Mouse (Mus musculus) heart, embryonic 11.5 days (tissue): ENCODE results near the gene 4933427D14Rik. TPM values are rescaled to one million over a fixed set of nuclear protein-coding genes. Genes with fewer than 3 reads are reported as not detected.
A peak's percentile ranks its signal among the peaks of the same experiment; 100 is the strongest.

Source experiments
- ATAC-seq: fragments of 200-750 bp; cut with Nextera tagmentation; replicated peaks from 2 replicates; pipeline ENCODE4 v1.8.0; 2017; ENCODE audit warnings: moderate library complexity; ENCODE audit not compliant: insufficient number of reproducible peaks, low FRiP score, low TSS enrichment
- H3K27ac ChIP-seq: fragments of 300-500 bp; sonication (generic); 2 replicates; pipeline ENCODE4 v1.5.1; 2014; ENCODE audit warnings: mild to moderate bottlenecking, low read depth, low read length
- H3K27me3 ChIP-seq: fragments of 300-500 bp; sonication (generic); 2 replicates; pipeline ENCODE4 v1.6.1; 2014; ENCODE audit warnings: mild to moderate bottlenecking, low read length, mixed read lengths; ENCODE audit not compliant: control insufficient read depth, insufficient read depth
- H3K36me3 ChIP-seq: fragments of 300-500 bp; sonication (generic); 2 replicates; pipeline ENCODE4 v1.6.1; 2014; ENCODE audit warnings: mild to moderate bottlenecking, low read length, moderate library complexity, mixed read lengths; ENCODE audit not compliant: control insufficient read depth, insufficient read depth
- H3K4me1 ChIP-seq: fragments of 300-500 bp; sonication (generic); 2 replicates; pipeline ENCODE4 v1.6.1; 2014; ENCODE audit warnings: low read length; ENCODE audit not compliant: control insufficient read depth, insufficient read depth
- H3K4me2 ChIP-seq: fragments of 300-500 bp; sonication (generic); 2 replicates; pipeline ENCODE4 v1.6.1; 2014; ENCODE audit warnings: mild to moderate bottlenecking, moderate library complexity
- H3K4me3 ChIP-seq: fragments of 300-500 bp; sonication (generic); 2 replicates; pipeline ENCODE4 v1.5.1; 2014; ENCODE audit warnings: low read depth, low read length
- H3K9ac ChIP-seq: fragments of 300-500 bp; sonication (generic); 2 replicates; pipeline ENCODE4 v1.6.1; 2014; ENCODE audit warnings: mild to moderate bottlenecking, low read depth, low read length, moderate library complexity
- H3K9me3 ChIP-seq: fragments of 300-500 bp; sonication (generic); replicated peaks from 2 replicates; pipeline ENCODE4 v1.6.1; 2016; ENCODE audit warnings: low read length; ENCODE audit not compliant: control insufficient read depth
- WGBS: fragments of 180-500 bp; shearing (Covaris S2); extraction: QIAGEN DNeasy Blood & Tissue Kit; methylation state at CpG from one replicate; pipeline ENCODE4 v1.1.7; 2014; ENCODE audit not compliant: insufficient replicate concordance; 5-methylcytosine and 5-hydroxymethylcytosine counted together
- polyA plus RNA-seq: library from polyadenylated mRNA; unstranded; fragments of >200 nt; fragmentation: Nextera tagmentation; extraction: Ambion mirVana; gene quantifications from 2 replicates; pipeline ENCODE4 v1.2.1, GENCODE M21; 2014

4933427D14Rik gene
- polyA plus RNA-seq, 1 experiment from 2014 or later, result 5.4 TPM

GRCm38 (mm10) chr11:72145182-72145876, 61.9 kb downstream of the 4933427D14Rik start:
- no peak overlapping the region for H3K4me3 ChIP-seq
- no peak overlapping the region for H3K9ac ChIP-seq
- H3K27ac ChIP-seq, result no peak overlapping the region
- peaks cover 4% of the 10 kb centered on the region; the same call in 1 of the 2 replicates for H3K27me3 ChIP-seq
- ATAC-seq, result no peak
- no peaks in the 10 kb centered on the region for H3K36me3 ChIP-seq
- no peaks in the 10 kb centered on the region for H3K4me1 ChIP-seq
- H3K4me2 ChIP-seq, result no peak overlapping the region
- no peaks in the 10 kb centered on the region for H3K9me3 ChIP-seq
- 8% methylated on average over 2 of the region's 2 CpGs for WGBS

GRCm38 (mm10) chr11:72142889-72143288, 64.4 kb downstream of the 4933427D14Rik start:
- WGBS, result 55% methylated on average over 10 of the region's 10 CpGs
- peaks cover 11% of the 10 kb centered on the region for H3K27me3 ChIP-seq
- H3K4me2 ChIP-seq, result no peak overlapping the region
- no peak for ATAC-seq
- H3K9me3 ChIP-seq, result no peaks in the 10 kb centered on the region
- H3K27ac ChIP-seq, result no peak overlapping the region
- no peaks in the 10 kb centered on the region for H3K4me1 ChIP-seq
- no peak overlapping the region for H3K9ac ChIP-seq
- H3K36me3 ChIP-seq, result no peaks in the 10 kb centered on the region
- no peak overlapping the region for H3K4me3 ChIP-seq

- Histone ChIP-seq H3K9ac (no peak overlapping the region), H3K9me3 (no peaks in the 10 kb centered on the region), H3K27me3 (peaks cover 36% of the 10 kb centered on the region), H3K4me1 (peaks cover 2% of the 10 kb centered on the region; the same call in 1 of the 2 replicates), H3K4me2 (no peak overlapping the region), H3K27ac (no peak overlapping the region), H3K4me3 (no peak overlapping the region), H3K36me3 (no peaks in the 10 kb centered on the region)
- no peak for ATAC-seq
- WGBS, result 57% methylated on average over 6 of the region's 6 CpGs
Measured at GRCm38 (mm10) chr11:72140198-72140597, 67.1 kb downstream of the 4933427D14Rik start.

GRCm38 (mm10) chr11:72136231-72136982, 70.9 kb downstream of the 4933427D14Rik start:
- H3K9ac ChIP-seq, result no peak overlapping the region

GRCm38 (mm10) chr11:72135383-72136158, 71.7 kb downstream of the 4933427D14Rik start, which contains the start of gene Pitpnm3:
TSS of gene Pitpnm3 (minus strand) at chr11:72135778.
- Histone ChIP-seq H3K27me3 (peaks cover 56% of the 10 kb centered on the region), H3K4me2 (peak within 1 kb of the TSS; percentile 98), H3K4me3 (peak within 1 kb of the TSS; percentile 65), H3K4me1 (peaks cover 16% of the 10 kb centered on the region), H3K9ac (peak within 1 kb of the TSS; percentile 68), H3K27ac (no peak within 1 kb of the TSS), H3K9me3 (no peaks in the 10 kb centered on the region), H3K36me3 (no peaks in the 10 kb centered on the region)
- no peak; the same call in 1 of the 2 replicates for ATAC-seq
- WGBS, result 1% methylated on average over 43 of the region's 107 CpGs

More at GRCm38 (mm10) chr11:72136231-72136982, 70.9 kb downstream of the 4933427D14Rik start:
- H3K9me3 ChIP-seq, result no peaks in the 10 kb centered on the region
- peak overlapping the region; percentile 98 for H3K4me2 ChIP-seq
- H3K4me3 ChIP-seq, result peak overlapping the region; percentile 65; the same call in 1 of the 2 replicates
- H3K36me3 ChIP-seq, result no peaks in the 10 kb centered on the region
- peaks cover 13% of the 10 kb centered on the region for H3K4me1 ChIP-seq
- H3K27me3 ChIP-seq, result peaks cover 56% of the 10 kb centered on the region
- H3K27ac ChIP-seq, result no peak overlapping the region
- 26% methylated on average over 11 of the region's 11 CpGs for WGBS
- no peak for ATAC-seq

DNA sequence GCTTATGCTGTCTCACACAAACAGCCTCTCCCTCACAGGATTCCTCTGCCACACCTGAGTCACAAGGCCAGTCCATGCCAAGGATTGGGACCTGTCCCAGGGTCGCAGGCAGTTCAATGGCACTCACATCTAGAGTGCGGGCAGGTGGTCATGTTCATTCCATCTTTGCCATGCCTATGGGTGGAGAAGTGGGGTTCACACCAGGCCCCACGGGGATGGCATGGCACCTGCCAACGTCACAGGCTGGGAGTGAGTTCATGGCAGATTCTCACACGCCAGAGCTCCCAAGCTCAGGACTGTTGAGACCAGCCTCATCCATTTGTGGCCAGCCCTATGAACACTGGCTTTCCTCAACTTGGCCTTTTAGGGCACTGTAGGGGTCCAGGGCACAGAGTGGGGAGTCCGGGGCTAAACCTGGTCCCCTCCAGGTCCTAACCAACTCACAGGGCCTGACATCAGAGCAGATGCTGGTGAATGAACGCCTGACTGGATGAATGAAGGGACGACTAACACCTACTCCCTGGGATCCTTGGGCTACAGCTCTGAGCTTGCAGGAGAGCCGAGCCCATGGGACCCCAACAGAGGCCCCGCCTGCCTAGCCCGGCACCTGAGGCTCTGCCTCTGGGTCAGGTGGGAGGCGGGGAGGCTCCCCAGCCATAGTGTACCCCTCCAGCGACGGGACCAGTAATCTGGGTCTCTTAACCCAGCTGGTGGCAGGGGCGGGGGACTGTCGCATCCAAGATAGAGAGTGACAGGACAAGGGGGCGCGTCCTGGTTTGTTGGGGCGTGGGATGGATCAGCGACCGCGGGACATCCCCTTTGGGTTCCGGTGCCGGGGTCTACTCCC, 72.5 kb downstream of the 4933427D14Rik start:
- Histone ChIP-seq H3K9me3 (no peaks in the 10 kb centered on the region), H3K4me3 (peak overlapping the region; percentile 65), H3K4me2 (peak overlapping the region; percentile 98), H3K4me1 (peaks cover 24% of the 10 kb centered on the region), H3K36me3 (no peaks in the 10 kb centered on the region), H3K9ac (peak overlapping the region; percentile 68), H3K27ac (no peak overlapping the region), H3K27me3 (peaks cover 56% of the 10 kb centered on the region)
- ATAC-seq, result no peak
- WGBS, result 12% methylated on average over 24 of the region's 24 CpGs

DNA sequence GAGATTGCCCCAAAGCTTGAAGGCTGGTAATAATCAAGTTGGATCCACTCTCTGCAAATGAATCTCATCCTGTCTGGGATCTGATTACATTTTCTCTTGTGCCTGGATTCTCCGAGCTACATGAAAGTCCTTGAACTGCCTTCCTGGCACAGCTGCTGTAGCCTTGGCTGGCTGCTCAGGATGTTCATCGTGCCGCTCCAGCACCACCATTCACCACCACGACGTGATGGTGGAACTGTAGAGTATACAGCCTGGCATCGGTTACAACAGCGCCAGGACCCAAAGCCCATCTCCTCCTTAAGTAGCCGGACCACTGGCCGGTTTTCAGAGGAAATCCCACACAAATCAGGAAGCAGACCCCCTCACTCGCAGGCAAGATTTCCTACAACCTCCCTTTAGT, 74.2 kb downstream of the 4933427D14Rik start:
- no peaks in the 10 kb centered on the region for H3K9me3 ChIP-seq
- H3K4me1 ChIP-seq, result peaks cover 28% of the 10 kb centered on the region
- H3K4me3 ChIP-seq, result no peak overlapping the region
- no peak for ATAC-seq
- no peak overlapping the region for H3K4me2 ChIP-seq
- no peak overlapping the region for H3K27ac ChIP-seq
- 72% methylated on average over 10 of the region's 10 CpGs for WGBS
- no peaks in the 10 kb centered on the region for H3K36me3 ChIP-seq
- H3K9ac ChIP-seq, result no peak overlapping the region
- H3K27me3 ChIP-seq, result peaks cover 50% of the 10 kb centered on the region
